Mouse (Mus musculus): ENCODE data around the gene Elobl. TPM values are rescaled to one million over a fixed set of nuclear protein-coding genes. Genes with fewer than 3 reads are reported as not detected.

Elobl gene
- polyA plus RNA-seq, 1 experiment from 2014 or later, result not detected

- H3K27me3 ChIP-seq (ENCODE audit: control insufficient read depth, insufficient read depth, low read length), result no peaks in the 10 kb centered on the region
- no peak overlapping the region for H3K4me3 ChIP-seq (replicated peaks; ENCODE audit: low read length)
- no peaks in the 10 kb centered on the region for H3K36me3 ChIP-seq (ENCODE audit: control insufficient read depth, insufficient read depth, low read length)
- no peak for ATAC-seq (ENCODE audit: insufficient read depth, low FRiP score)
- H3K4me1 ChIP-seq (ENCODE audit: control insufficient read depth, insufficient read depth, low read length), result peaks cover 4% of the 10 kb centered on the region; the same call in 1 of the 2 replicates
- no peak overlapping the region for H3K4me2 ChIP-seq (ENCODE audit: low read depth, low read length)
- 82% methylated on average over 2 of the region's 2 CpGs for WGBS
- no peak overlapping the region for H3K27ac ChIP-seq (ENCODE audit: low read length)
- H3K9me3 ChIP-seq (replicated peaks; ENCODE audit: control insufficient read depth, low read length), result no peaks in the 10 kb centered on the region
- H3K9ac ChIP-seq (ENCODE audit: low read length), result no peak overlapping the region
These were observed 28.9 kb upstream of the Elobl start for GRCm38 (mm10) chr11:88995616-88996015.

GRCm38 (mm10) chr11:88994492-88994891 is 27.8 kb upstream of the Elobl start:
- Histone ChIP-seq H3K27ac (ENCODE audit: low read length) (no peak overlapping the region), H3K9me3 (replicated peaks; ENCODE audit: control insufficient read depth, low read length) (no peaks in the 10 kb centered on the region), H3K9ac (ENCODE audit: low read length) (no peak overlapping the region), H3K27me3 (ENCODE audit: control insufficient read depth, insufficient read depth, low read length) (no peaks in the 10 kb centered on the region), H3K4me1 (ENCODE audit: control insufficient read depth, insufficient read depth, low read length) (no peaks in the 10 kb centered on the region; the same call in 1 of the 2 replicates), H3K4me3 (replicated peaks; ENCODE audit: low read length) (no peak overlapping the region), H3K4me2 (ENCODE audit: low read depth, low read length) (no peak overlapping the region), H3K36me3 (ENCODE audit: control insufficient read depth, insufficient read depth, low read length) (no peaks in the 10 kb centered on the region)
- WGBS, result 84% methylated on average over 7 of the region's 7 CpGs
- ATAC-seq (ENCODE audit: insufficient read depth, low FRiP score), result no peak

GRCm38 (mm10) chr11:88993625-88994024 is 26.9 kb upstream of the Elobl start:
- Histone ChIP-seq H3K4me1 (ENCODE audit: control insufficient read depth, insufficient read depth, low read length) (no peaks in the 10 kb centered on the region; the same call in 1 of the 2 replicates), H3K9ac (ENCODE audit: low read length) (no peak overlapping the region), H3K4me3 (replicated peaks; ENCODE audit: low read length) (no peak overlapping the region), H3K4me2 (ENCODE audit: low read depth, low read length) (no peak overlapping the region), H3K36me3 (ENCODE audit: control insufficient read depth, insufficient read depth, low read length) (no peaks in the 10 kb centered on the region), H3K9me3 (replicated peaks; ENCODE audit: control insufficient read depth, low read length) (no peaks in the 10 kb centered on the region), H3K27ac (ENCODE audit: low read length) (no peak overlapping the region), H3K27me3 (ENCODE audit: control insufficient read depth, insufficient read depth, low read length) (no peaks in the 10 kb centered on the region)
- 21% methylated on average over 5 of the region's 5 CpGs for whole genome bisulfite sequencing
- ATAC-seq (ENCODE audit: insufficient read depth, low FRiP score), result no peak; the same call in 1 of the 2 replicates

GRCm38 (mm10) chr11:88993186-88993585 is 26.5 kb upstream of the Elobl start:
- Histone ChIP-seq H3K27me3 (ENCODE audit: control insufficient read depth, insufficient read depth, low read length) (no peaks in the 10 kb centered on the region), H3K9me3 (replicated peaks; ENCODE audit: control insufficient read depth, low read length) (no peaks in the 10 kb centered on the region), H3K27ac (ENCODE audit: low read length) (no peak overlapping the region), H3K4me1 (ENCODE audit: control insufficient read depth, insufficient read depth, low read length) (no peaks in the 10 kb centered on the region; the same call in 1 of the 2 replicates), H3K4me3 (replicated peaks; ENCODE audit: low read length) (no peak overlapping the region), H3K9ac (ENCODE audit: low read length) (no peak overlapping the region), H3K4me2 (ENCODE audit: low read depth, low read length) (no peak overlapping the region), H3K36me3 (ENCODE audit: control insufficient read depth, insufficient read depth, low read length) (no peaks in the 10 kb centered on the region)
- ATAC-seq (ENCODE audit: insufficient read depth, low FRiP score), result no peak
- 51% methylated on average over 7 of the region's 7 CpGs for WGBS

GRCm38 (mm10) chr11:88989530-88989929 is 22.8 kb upstream of the Elobl start:
- H3K4me1 ChIP-seq (ENCODE audit: control insufficient read depth, insufficient read depth, low read length), result no peaks in the 10 kb centered on the region
- H3K4me3 ChIP-seq (replicated peaks; ENCODE audit: low read length), result no peak overlapping the region
- WGBS, result 69% methylated on average over 5 of the region's 5 CpGs
- no peaks in the 10 kb centered on the region for H3K9me3 ChIP-seq (replicated peaks; ENCODE audit: control insufficient read depth, low read length)
- H3K36me3 ChIP-seq (ENCODE audit: control insufficient read depth, insufficient read depth, low read length), result no peaks in the 10 kb centered on the region
- H3K9ac ChIP-seq (ENCODE audit: low read length), result no peak overlapping the region
- no peak for ATAC-seq (ENCODE audit: insufficient read depth, low FRiP score)
- no peak overlapping the region for H3K4me2 ChIP-seq (ENCODE audit: low read depth, low read length)
- no peak overlapping the region for H3K27ac ChIP-seq (ENCODE audit: low read length)
- no peaks in the 10 kb centered on the region for H3K27me3 ChIP-seq (ENCODE audit: control insufficient read depth, insufficient read depth, low read length)

GRCm38 (mm10) chr11:88988956-88989355 is 22.2 kb upstream of the Elobl start:
- 74% methylated on average over 5 of the region's 5 CpGs for WGBS
- H3K4me3 ChIP-seq (replicated peaks; ENCODE audit: low read length), result no peak overlapping the region
- no peak overlapping the region for H3K9ac ChIP-seq (ENCODE audit: low read length)
- H3K4me1 ChIP-seq (ENCODE audit: control insufficient read depth, insufficient read depth, low read length), result no peaks in the 10 kb centered on the region
- no peaks in the 10 kb centered on the region for H3K27me3 ChIP-seq (ENCODE audit: control insufficient read depth, insufficient read depth, low read length)
- H3K4me2 ChIP-seq (ENCODE audit: low read depth, low read length), result no peak overlapping the region
- no peaks in the 10 kb centered on the region for H3K36me3 ChIP-seq (ENCODE audit: control insufficient read depth, insufficient read depth, low read length)
- no peak for ATAC-seq (ENCODE audit: insufficient read depth, low FRiP score)
- no peak overlapping the region for H3K27ac ChIP-seq (ENCODE audit: low read length)
- H3K9me3 ChIP-seq (replicated peaks; ENCODE audit: control insufficient read depth, low read length), result no peaks in the 10 kb centered on the region

- H3K4me1 ChIP-seq (ENCODE audit: control insufficient read depth, insufficient read depth, low read length), result no peaks in the 10 kb centered on the region
- 85% methylated on average over 10 of the region's 10 CpGs for WGBS
- H3K9ac ChIP-seq (ENCODE audit: low read length), result no peak overlapping the region
- no peak overlapping the region for H3K4me3 ChIP-seq (replicated peaks; ENCODE audit: low read length)
- H3K9me3 ChIP-seq (replicated peaks; ENCODE audit: control insufficient read depth, low read length), result no peaks in the 10 kb centered on the region
- H3K27me3 ChIP-seq (ENCODE audit: control insufficient read depth, insufficient read depth, low read length), result no peaks in the 10 kb centered on the region
- no peak for ATAC-seq (ENCODE audit: insufficient read depth, low FRiP score)
- H3K36me3 ChIP-seq (ENCODE audit: control insufficient read depth, insufficient read depth, low read length), result peaks cover 13% of the 10 kb centered on the region; the same call in 1 of the 2 replicates
- no peak overlapping the region for H3K4me2 ChIP-seq (ENCODE audit: low read depth, low read length)
- H3K27ac ChIP-seq (ENCODE audit: low read length), result no peak overlapping the region
These were observed 19.9 kb upstream of the Elobl start for GRCm38 (mm10) chr11:88986616-88987015.

- 84% methylated on average over 8 of the region's 8 CpGs for WGBS
- H3K4me1 ChIP-seq (ENCODE audit: control insufficient read depth, insufficient read depth, low read length), result no peaks in the 10 kb centered on the region
- no peaks in the 10 kb centered on the region for H3K9me3 ChIP-seq (replicated peaks; ENCODE audit: control insufficient read depth, low read length)
These were observed 14.6 kb upstream of the Elobl start for GRCm38 (mm10) chr11:88981337-88981736.

GRCm38 (mm10) chr11:88977188-88977587 is 10.5 kb upstream of the Elobl start:
- Histone ChIP-seq H3K9me3 (replicated peaks; ENCODE audit: control insufficient read depth, low read length) (no peaks in the 10 kb centered on the region), H3K27me3 (ENCODE audit: control insufficient read depth, insufficient read depth, low read length) (no peaks in the 10 kb centered on the region), H3K4me3 (replicated peaks; ENCODE audit: low read length) (no peak overlapping the region), H3K4me1 (ENCODE audit: control insufficient read depth, insufficient read depth, low read length) (0 out of 2 replicates have a peak, but pooled peaks cover 4% of the 10 kb centered on the region), H3K36me3 (ENCODE audit: control insufficient read depth, insufficient read depth, low read length) (0 out of 2 replicates have a peak, but pooled peaks cover 3% of the 10 kb centered on the region), H3K4me2 (ENCODE audit: low read depth, low read length) (no peak overlapping the region), H3K27ac (ENCODE audit: low read length) (no peak overlapping the region), H3K9ac (ENCODE audit: low read length) (no peak overlapping the region)
- no peak for ATAC-seq (ENCODE audit: insufficient read depth, low FRiP score)
- WGBS, result 90% methylated on average over 5 of the region's 5 CpGs

More at GRCm38 (mm10) chr11:88981337-88981736, 14.6 kb upstream of the Elobl start:
- H3K4me3 ChIP-seq (replicated peaks; ENCODE audit: low read length), result no peak overlapping the region
- H3K27me3 ChIP-seq (ENCODE audit: control insufficient read depth, insufficient read depth, low read length), result no peaks in the 10 kb centered on the region
- no peak overlapping the region for H3K4me2 ChIP-seq (ENCODE audit: low read depth, low read length)
- ATAC-seq (ENCODE audit: insufficient read depth, low FRiP score), result no peak
- no peak overlapping the region for H3K27ac ChIP-seq (ENCODE audit: low read length)
- peaks cover 13% of the 10 kb centered on the region; the same call in 1 of the 2 replicates for H3K36me3 ChIP-seq (ENCODE audit: control insufficient read depth, insufficient read depth, low read length)
- H3K9ac ChIP-seq (ENCODE audit: low read length), result no peak overlapping the region

Measured in stomach, embryonic 16.5 days (tissue).